20 mouse cellular contexts compared by ENCODE assay signal in genomic region chr3:137216036-137216435, GRCm38 (mm10).
DNase-seq lines count a peak whose midpoint lies in the region; ATAC-seq and TF ChIP-seq lines count a peak whose summit lies in the region.
"Had no signal": no experiment of that assay in that cellular context is flagged by ENCODE, and none has a peak within 500 bp of the region (broad histone marks: within the 10 kb centered on the region; RNA-seq: fewer than 3 reads in every experiment).

No protein-coding gene starts in this region.

- TF ChIP-seq POLR2A in kidney, adult 2 months (IDR thresholded peaks at IDR 0.05; ENCODE audit: low read depth, low read length): no peak

- TF ChIP-seq CTCF in kidney, adult 2 months (conservative IDR thresholded peaks at IDR 0.05; ENCODE audit: insufficient read depth, insufficient read length, low read depth, low read length): no peak

- H3K36me3 ChIP-seq in kidney, adult 2 months (ENCODE audit: control insufficient read depth, insufficient read depth, low read length): no peaks in the 10 kb centered on the region
- no peaks in the 10 kb centered on the region for H3K36me3 ChIP-seq in kidney, embryonic 16.5 days (ENCODE audit: insufficient read depth, low read length)
- H3K36me3 ChIP-seq: embryonic facial prominence, embryonic 13.5 days; forebrain, embryonic 12.5 days; G1E; heart, embryonic 10.5 days; hindbrain, embryonic 12.5 days had no signal

- no peaks in the 10 kb centered on the region for H3K27me3 ChIP-seq in kidney, adult 2 months (replicated peaks; ENCODE audit: control insufficient read depth, insufficient read depth, low read length)
- no peaks in the 10 kb centered on the region for H3K27me3 ChIP-seq in kidney, embryonic 16.5 days (ENCODE audit: insufficient read depth, low read length)
- H3K27me3 ChIP-seq: embryonic facial prominence, embryonic 13.5 days; forebrain, embryonic 12.5 days; hindbrain, embryonic 12.5 days had no signal

- H3K9me3 ChIP-seq in kidney, embryonic 16.5 days (ENCODE audit: low read length): no peaks in the 10 kb centered on the region
- H3K9me3 ChIP-seq: embryonic facial prominence, embryonic 13.5 days; forebrain, embryonic 12.5 days; G1E; heart, embryonic 10.5 days; hindbrain, embryonic 12.5 days had no signal

- no peak overlapping the region for H3K4me2 ChIP-seq in kidney, embryonic 16.5 days (replicated peaks; ENCODE audit: low read depth, low read length)
- H3K4me2 ChIP-seq: embryonic facial prominence, embryonic 13.5 days; forebrain, embryonic 12.5 days; hindbrain, embryonic 12.5 days had no signal

- ATAC-seq in kidney, embryonic 16.5 days (ENCODE audit: low FRiP score, low TSS enrichment): no peak
- ATAC-seq: CD4-positive, CD25-positive, alpha-beta regulatory T cell, adult 4 months; forebrain, embryonic 16.5 days; hindbrain, embryonic 16.5 days had no signal

- H3K9ac ChIP-seq in kidney, embryonic 16.5 days (replicated peaks; ENCODE audit: low read length): no peak overlapping the region
- H3K9ac ChIP-seq: embryonic facial prominence, embryonic 13.5 days; forebrain, embryonic 12.5 days; hindbrain, embryonic 12.5 days had no signal

- H3K4me1 ChIP-seq in kidney, adult 2 months (ENCODE audit: control insufficient read depth, insufficient read depth, low read length): no peaks in the 10 kb centered on the region
- H3K4me1 ChIP-seq in kidney, embryonic 16.5 days (ENCODE audit: insufficient read depth, low read length): no peaks in the 10 kb centered on the region
- H3K4me1 ChIP-seq: forebrain, embryonic 12.5 days; hindbrain, embryonic 12.5 days had no signal

- intact Hi-C loops in left cerebral cortex, postnatal 4 days (cut with DNase I): no loop called here

- 82% methylated on average over 1 of the region's 1 CpGs for WGBS in kidney, adult 2 months
- 76% methylated on average over 1 of the region's 1 CpGs for WGBS in kidney, embryonic 16.5 days

- H3K27ac ChIP-seq in kidney, adult 2 months (ENCODE audit: insufficient read depth, low read depth, low read length): no peak overlapping the region
- H3K27ac ChIP-seq in kidney, embryonic 16.5 days (ENCODE audit: low read length): no peak overlapping the region
- H3K27ac ChIP-seq: embryonic facial prominence, embryonic 13.5 days; forebrain, embryonic 12.5 days; heart, embryonic 10.5 days; hindbrain, embryonic 12.5 days had no signal

- H3K4me3 ChIP-seq in kidney, adult 2 months (ENCODE audit: insufficient read depth, low read depth, low read length): no peak overlapping the region
- no peak overlapping the region for H3K4me3 ChIP-seq in kidney, embryonic 16.5 days (ENCODE audit: low read length)
- H3K4me3 ChIP-seq: embryonic facial prominence, embryonic 13.5 days; forebrain, embryonic 12.5 days; heart, embryonic 10.5 days; hindbrain, embryonic 12.5 days had no signal

- peak; percentile 44 for DNase-seq in kidney, adult 2 months
- DNase-seq in left cerebral cortex, postnatal 4 days: peak; percentile 16
- no peak for DNase-seq in left cerebral cortex, adult 9 months (ENCODE audit: low spot score in 2 of 2)
- peak; percentile 5 for DNase-seq in 416B (ENCODE audit: low read depth)
- peak; percentile 8 for DNase-seq in brain, adult 2 months (ENCODE audit: low read depth, low spot score)
- DNase-seq: adrenal gland, postnatal 10 days; B cell, adult 2 months; cerebellum, adult 9-11 months; gastrocnemius, postnatal 10 days; heart, adult 18-20 months; heart, postnatal 4 days had no signal

Comparison
In these comparisons a context has a peak if more than half of its experiments do, and no peak if none do; other contexts are left out.
1. DNase-seq: peak in kidney, adult 2 months (single experiment), left cerebral cortex, postnatal 4 days (single experiment), 416B (single experiment) and brain, adult 2 months (single experiment); none in left cerebral cortex, adult 9 months (0 of 2).